Mouse (Mus musculus): ENCODE results near the gene Zbtb34. TPM values are rescaled to one million over a fixed set of nuclear protein-coding genes. Genes with fewer than 3 reads are reported as not detected.

Zbtb34 gene
- total RNA-seq, 2 experiments from 2014 or later, result 3.5 to 13.7 TPM

GRCm38 (mm10) chr2:33449119-33449873 is 18.2 kb upstream of the Zbtb34 start:
- no peak for ATAC-seq (replicated peaks; ENCODE audit: low FRiP score, low TSS enrichment, poor library complexity, severe bottlenecking)

GRCm38 (mm10) chr2:33446796-33447195 is 15.7 kb upstream of the Zbtb34 start:
- no peak for ATAC-seq (replicated peaks; ENCODE audit: low FRiP score, low TSS enrichment, poor library complexity, severe bottlenecking)

GRCm38 (mm10) chr2:33445741-33446140 is 14.6 kb upstream of the Zbtb34 start:
- ATAC-seq (replicated peaks; ENCODE audit: low FRiP score, low TSS enrichment, poor library complexity, severe bottlenecking), result no peak

GRCm38 (mm10) chr2:33444862-33445261 is 13.7 kb upstream of the Zbtb34 start:
- no peak for ATAC-seq (replicated peaks; ENCODE audit: low FRiP score, low TSS enrichment, poor library complexity, severe bottlenecking)

GRCm38 (mm10) chr2:33444358-33444757 is 13.2 kb upstream of the Zbtb34 start:
- ATAC-seq (replicated peaks; ENCODE audit: low FRiP score, low TSS enrichment, poor library complexity, severe bottlenecking), result no peak

- no peak for ATAC-seq (replicated peaks; ENCODE audit: low FRiP score, low TSS enrichment, poor library complexity, severe bottlenecking)
Measured at GRCm38 (mm10) chr2:33442701-33443100, 11.6 kb upstream of the Zbtb34 start.

GRCm38 (mm10) chr2:33440893-33441292 is 9.8 kb upstream of the Zbtb34 start:
- no peak for ATAC-seq (replicated peaks; ENCODE audit: low FRiP score, low TSS enrichment, poor library complexity, severe bottlenecking)

- no peak for ATAC-seq (replicated peaks; ENCODE audit: low FRiP score, low TSS enrichment, poor library complexity, severe bottlenecking)
Measured at GRCm38 (mm10) chr2:33439980-33440670, 9.0 kb upstream of the Zbtb34 start.

- ATAC-seq (replicated peaks; ENCODE audit: low FRiP score, low TSS enrichment, poor library complexity, severe bottlenecking), result 0 out of 2 replicates have a peak, but pooled peaks have one; percentile 13
Measured at GRCm38 (mm10) chr2:33439471-33439881, 8.4 kb upstream of the Zbtb34 start.

GRCm38 (mm10) chr2:33438377-33438776 is 7.3 kb upstream of the Zbtb34 start:
- ATAC-seq (replicated peaks; ENCODE audit: low FRiP score, low TSS enrichment, poor library complexity, severe bottlenecking), result no peak

GRCm38 (mm10) chr2:33437184-33437583 is 6.1 kb upstream of the Zbtb34 start:
- no peak for ATAC-seq (replicated peaks; ENCODE audit: low FRiP score, low TSS enrichment, poor library complexity, severe bottlenecking)

GRCm38 (mm10) chr2:33436035-33436580 is 5.0 kb upstream of the Zbtb34 start:
- no peak for ATAC-seq (replicated peaks; ENCODE audit: low FRiP score, low TSS enrichment, poor library complexity, severe bottlenecking)

GRCm38 (mm10) chr2:33435036-33435650 is 4.0 kb upstream of the Zbtb34 start:
- no peak for ATAC-seq (replicated peaks; ENCODE audit: low FRiP score, low TSS enrichment, poor library complexity, severe bottlenecking)

- ATAC-seq (replicated peaks; ENCODE audit: low FRiP score, low TSS enrichment, poor library complexity, severe bottlenecking), result peak; percentile 61
Measured at GRCm38 (mm10) chr2:33432877-33433276, 1.8 kb upstream of the Zbtb34 start.

- no peak for ATAC-seq (replicated peaks; ENCODE audit: low FRiP score, low TSS enrichment, poor library complexity, severe bottlenecking)
Measured at GRCm38 (mm10) chr2:33430081-33430770, 898 bp downstream of the Zbtb34 start.

GRCm38 (mm10) chr2:33429339-33429738 is 1.8 kb downstream of the Zbtb34 start:
- peak; percentile 69 for ATAC-seq (replicated peaks; ENCODE audit: low FRiP score, low TSS enrichment, poor library complexity, severe bottlenecking)

- no peak for ATAC-seq (replicated peaks; ENCODE audit: low FRiP score, low TSS enrichment, poor library complexity, severe bottlenecking)
Measured at GRCm38 (mm10) chr2:33426640-33427398, 4.3 kb downstream of the Zbtb34 start.

GRCm38 (mm10) chr2:33417454-33417853 is 13.7 kb downstream of the Zbtb34 start:
- ATAC-seq (replicated peaks; ENCODE audit: low FRiP score, low TSS enrichment, poor library complexity, severe bottlenecking), result no peak

- no peak for ATAC-seq (replicated peaks; ENCODE audit: low FRiP score, low TSS enrichment, poor library complexity, severe bottlenecking)
Measured at GRCm38 (mm10) chr2:33414019-33414418, 17.1 kb downstream of the Zbtb34 start.
